Mouse (Mus musculus) gastrocnemius, adult 8-10 months (tissue): ENCODE results near the gene Adam30. TPM values are rescaled to one million over a fixed set of nuclear protein-coding genes. Genes with fewer than 3 reads are reported as not detected.

ENCODE experiments used
- DNase-seq, 2 experiments: peaks; one replicate each; pipeline ENCODE4 v3.0.0; 2022; ENCODE audit warnings: low spot score in 2 of 2
- total RNA-seq, 4 experiments: library from RNA; stranded (reverse); gene quantifications; 2 replicates each; pipeline ENCODE4 v1.2.4; 2022

The Adam30 gene
- total RNA-seq, 4 experiments from 2014 or later = not detected

DNA sequence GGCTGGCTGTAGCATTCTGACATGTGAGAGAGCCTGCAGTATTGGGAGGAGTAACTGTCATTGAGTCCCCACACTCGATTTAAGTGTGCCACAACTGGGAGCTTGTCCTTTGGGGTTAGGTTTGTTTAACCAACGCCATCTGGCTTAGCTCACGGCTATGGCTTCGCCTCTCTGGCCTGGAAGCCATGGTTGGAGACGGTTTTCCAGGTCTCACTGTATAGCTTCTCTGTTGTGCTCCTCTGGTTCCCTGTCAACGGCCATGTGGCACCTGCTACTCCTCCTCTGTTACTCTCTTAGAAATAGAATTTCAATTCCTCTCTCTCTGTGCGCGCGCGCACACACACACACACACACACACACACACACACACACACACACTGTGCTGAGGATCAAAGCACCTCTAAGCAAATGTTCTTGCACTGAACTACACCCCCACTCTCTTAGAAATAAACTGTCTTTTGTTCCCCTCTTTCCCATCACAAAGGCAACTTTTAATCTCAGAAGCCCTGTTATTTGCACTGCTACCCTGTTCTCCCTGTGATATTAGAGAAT is 24.8 kb downstream of the Adam30 start:
- DNase-seq = no peak

DNA sequence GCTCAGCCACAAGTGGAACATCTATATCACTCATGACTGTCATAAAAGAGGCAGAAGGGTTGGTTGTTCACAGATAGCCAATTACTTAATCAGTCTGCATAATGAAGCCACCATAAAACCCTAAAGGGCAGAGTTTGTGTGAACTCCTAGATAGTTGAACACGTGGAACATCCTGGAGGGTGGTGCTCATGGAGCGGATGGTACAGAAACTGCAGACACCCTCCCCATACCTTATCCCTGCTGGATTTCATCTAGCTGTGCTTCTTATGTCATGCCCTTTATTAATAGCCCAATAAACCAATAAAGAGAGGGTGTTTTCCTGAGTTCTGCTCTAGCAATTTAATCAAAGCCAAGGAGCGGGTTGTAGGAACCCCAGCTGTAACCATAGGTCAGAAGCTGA is 27.3 kb downstream of the Adam30 start:
- DNase-seq = no peak

DNA sequence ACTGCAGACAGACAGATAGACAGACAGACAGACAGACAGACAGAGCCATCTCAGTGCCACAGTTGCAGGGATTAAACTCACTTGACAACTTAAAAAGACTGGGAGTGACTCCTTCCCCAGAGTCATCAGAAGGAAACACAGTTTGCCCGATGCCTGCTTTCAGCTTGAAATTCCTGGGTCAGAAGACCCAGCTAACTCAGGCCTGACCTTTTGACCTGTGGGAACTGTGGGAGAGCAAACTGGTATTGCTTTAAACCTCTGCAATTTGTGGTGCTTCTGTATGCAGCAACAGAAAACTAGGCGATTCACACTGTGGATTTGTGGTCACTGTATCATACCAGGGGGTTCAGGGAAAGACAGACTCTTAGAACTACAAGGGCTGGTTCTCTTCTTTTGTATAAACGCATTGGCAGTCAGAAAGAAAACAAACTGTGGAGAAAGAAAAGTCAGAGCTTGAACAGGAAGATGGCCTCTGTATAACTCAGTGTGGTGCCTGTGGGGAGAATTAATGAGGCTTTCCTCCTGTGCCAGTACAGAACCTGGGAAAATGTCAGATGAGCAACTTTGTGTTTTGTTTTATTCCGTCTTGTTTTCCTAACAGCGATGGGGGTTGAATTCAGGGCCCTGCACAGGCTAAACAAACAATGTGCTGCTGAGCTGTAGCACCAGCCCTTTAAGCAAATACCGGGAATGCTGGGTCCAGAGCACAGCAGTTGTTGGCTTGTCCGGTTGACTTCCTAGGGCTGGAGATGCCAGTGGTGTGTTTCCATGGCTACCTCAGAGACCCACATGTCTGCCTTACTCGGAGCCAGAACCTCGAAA is 37.5 kb downstream of the Adam30 start:
- no peak for DNase-seq

DNA sequence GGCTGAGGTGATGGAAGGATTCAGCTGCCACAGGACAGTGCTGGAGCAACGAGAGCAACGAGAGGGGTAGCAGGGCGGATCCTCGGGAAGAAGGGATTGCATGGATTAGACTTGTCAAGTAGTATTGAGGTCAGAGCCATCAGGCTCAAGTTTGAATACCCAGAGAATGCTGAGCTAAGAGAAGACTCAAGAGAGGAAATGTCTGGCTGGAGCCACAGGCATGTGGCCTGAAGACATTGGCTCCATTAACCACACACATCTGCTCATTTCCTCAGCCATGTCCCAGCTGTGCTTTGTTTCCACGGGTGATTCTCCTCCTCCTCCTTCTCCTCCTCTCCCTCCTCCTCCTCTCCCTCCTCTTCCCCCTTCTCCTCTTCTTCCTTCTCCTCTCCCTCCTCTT is 39.3 kb downstream of the Adam30 start:
- no peak for DNase-seq

DNA sequence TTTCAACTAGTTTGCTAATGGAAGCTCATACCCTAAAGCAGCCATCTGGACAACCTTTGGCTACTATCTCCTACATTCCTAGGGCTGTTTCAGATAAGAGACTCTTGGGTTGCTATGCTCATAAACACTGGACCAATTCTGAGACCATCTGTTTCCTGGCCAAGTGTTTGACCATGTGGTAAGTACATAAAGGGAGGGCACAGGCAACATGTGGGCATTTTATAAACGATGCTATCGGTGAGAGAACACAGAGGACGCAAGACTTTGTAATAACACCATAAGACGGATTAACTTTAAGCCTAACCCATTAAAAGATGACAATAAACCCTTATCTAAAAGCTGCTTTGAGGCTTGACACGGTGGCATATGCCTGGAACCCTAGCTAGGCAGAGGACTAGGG is 42.9 kb downstream of the Adam30 start:
- no peak for DNase-seq

DNA sequence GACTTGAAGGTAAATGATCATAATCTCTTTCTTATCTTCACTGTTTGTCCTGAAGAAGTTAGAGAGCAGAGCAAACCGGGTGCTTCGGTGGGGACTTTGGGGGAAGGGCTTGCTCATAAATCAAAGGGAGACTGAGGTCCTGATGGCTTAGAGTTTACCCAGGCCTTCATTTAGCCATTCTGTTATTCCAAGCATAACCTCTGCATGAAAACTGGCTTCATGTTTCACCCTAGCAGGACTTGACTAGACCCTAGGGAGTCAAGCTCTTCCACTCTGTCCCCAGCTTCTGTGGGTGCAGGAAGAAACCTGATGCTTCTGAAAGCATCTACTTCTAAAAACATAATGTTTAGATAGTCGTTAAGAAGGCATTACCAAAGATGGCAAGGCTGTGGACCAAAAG is 46.5 kb downstream of the Adam30 start:
- DNase-seq = no peak

DNA sequence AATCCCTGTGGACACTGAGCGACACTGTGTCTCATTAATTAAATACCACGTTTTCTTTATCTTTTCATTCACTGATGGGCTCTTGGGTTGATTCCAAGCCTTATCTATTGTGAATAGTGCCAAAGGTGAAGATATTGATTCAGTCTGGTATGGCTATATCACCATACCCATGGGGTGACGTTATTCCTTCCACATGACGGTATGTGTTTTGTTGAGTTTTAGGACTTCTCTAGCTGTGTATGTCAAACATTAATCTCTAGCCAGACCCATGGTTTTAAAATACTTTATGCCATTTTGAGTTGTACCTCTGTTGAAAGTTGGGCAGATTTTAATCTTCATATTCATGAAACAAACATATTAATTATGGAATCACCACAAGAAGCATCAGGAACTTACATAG is 48.7 kb downstream of the Adam30 start:
- DNase-seq = no peak

DNA sequence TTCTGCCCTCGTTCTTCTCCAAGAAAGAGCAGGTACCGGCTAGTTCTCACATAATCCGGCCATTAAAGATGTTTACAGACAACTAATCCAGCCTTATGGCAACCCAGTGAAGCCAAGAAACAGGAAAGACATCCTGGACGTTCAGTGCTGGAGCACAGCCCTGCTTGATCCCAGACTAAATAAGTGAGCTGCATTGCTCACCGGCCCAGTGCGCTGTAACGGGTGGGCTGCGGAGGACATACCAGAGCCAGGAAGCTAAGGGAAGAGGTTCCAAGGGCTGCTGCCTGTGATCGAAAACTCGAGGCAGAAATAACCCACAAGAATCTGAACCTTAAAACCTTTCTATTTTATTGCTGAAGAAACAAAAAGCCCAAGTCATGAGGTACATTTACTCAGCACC is 50.4 kb downstream of the Adam30 start:
- no peak for DNase-seq

DNA sequence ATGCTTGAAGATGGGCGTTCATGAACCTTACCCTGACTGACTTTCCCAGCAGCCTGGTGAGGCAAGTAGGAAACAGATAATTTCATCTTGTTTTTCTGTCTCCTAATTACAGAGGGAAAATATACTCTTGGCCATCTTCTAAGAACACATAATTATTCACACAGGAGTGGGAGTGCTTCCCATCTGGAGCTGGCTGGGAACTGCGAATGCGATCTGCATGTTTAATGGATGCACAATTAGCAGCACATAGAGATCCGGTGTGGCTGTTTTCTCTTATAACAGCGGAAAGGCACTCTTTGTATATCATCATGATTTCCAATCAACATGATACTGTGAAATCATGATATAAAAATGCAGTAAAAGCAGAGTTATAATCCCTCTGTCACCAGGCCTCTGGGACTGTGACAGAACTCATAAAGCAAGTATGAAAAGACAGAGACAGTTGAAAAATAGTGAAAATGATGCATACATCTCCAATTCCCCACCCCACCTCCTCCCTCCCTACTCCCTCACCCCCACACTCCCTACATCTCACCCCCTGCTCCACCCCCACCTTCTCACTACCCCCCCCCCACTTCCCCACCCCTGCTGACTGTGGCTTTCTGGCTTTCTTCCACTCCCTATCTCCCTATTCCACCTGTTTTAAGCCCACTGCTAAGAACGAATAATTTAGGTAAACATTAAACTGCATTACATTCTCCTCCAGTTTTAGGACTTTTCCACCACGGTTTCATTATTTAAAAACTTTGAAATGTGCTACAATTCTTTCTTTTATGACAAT is 51.1 kb downstream of the Adam30 start:
- DNase-seq = no peak

Other genes starting within 250 kb of the Adam30 start
- gene Notch2, start 147.1 kb upstream of the Adam30 start, total RNA-seq = 1 to 10 TPM; 5.6 to 7.9 (median 6.9) TPM
- not detected for gene Reg4, start 61.5 kb downstream of the Adam30 start, total RNA-seq
- gene Hmgcs2, start 119.8 kb downstream of the Adam30 start, total RNA-seq = 1 to 10 TPM in 2 of 4 experiments, under 1 TPM in 2; 0.19 to 1.4 (median 0.76) TPM
- 1 to 10 TPM in 3 of 4 experiments, under 1 TPM in 1; 0.75 to 4.7 (median 1.4) TPM for gene Phgdh, start 179.4 kb downstream of the Adam30 start, total RNA-seq
- gene Zfp697, start 221.8 kb downstream of the Adam30 start, total RNA-seq = 1 to 10 TPM in 2 of 4 experiments, under 1 TPM in 2; 0.31 to 2.3 (median 0.82) TPM